Mouse (Mus musculus): ENCODE measurements at regions not wholly inside any gene's neighbourhood (a gene's known extent, or its start where the extent isn't known, plus 50 kb on each side); places are given as distances from the start of the nearest gene placed in this dataset.

DNA sequence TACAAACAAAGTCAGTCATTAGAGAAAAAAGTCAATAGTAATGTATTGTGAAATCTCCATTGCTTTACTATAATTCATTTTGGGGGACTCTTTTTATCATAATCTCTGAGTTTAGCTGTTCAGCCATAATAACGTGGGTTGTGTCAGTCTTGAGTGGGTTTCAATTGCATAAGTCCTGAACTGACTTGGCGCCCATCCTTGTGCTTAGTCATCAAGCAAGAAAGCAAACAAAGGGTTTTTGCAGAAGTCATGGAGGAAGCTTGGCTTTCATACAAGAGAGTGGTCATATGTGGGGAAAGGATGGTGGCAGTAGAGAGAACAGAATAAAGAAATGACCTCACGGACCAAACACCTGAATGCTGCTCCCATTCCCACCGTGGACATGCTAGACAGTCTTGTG is 339.8 kb upstream of the Fam98a start:
- Histone ChIP-seq H3K4me2 (replicated peaks; ENCODE audit: low read depth) (no peak overlapping the region), H3K36me3 (ENCODE audit: control insufficient read depth, insufficient read depth) (no peaks in the 10 kb centered on the region), H3K9ac (ENCODE audit: low read depth, low read length) (no peak overlapping the region), H3K4me1 (replicated peaks; ENCODE audit: control insufficient read depth, insufficient read depth, low read length) (no peaks in the 10 kb centered on the region), H3K9me3 (ENCODE audit: control insufficient read depth) (no peaks in the 10 kb centered on the region), H3K4me3 (ENCODE audit: low read depth, low read length) (no peak overlapping the region), H3K27me3 (replicated peaks; ENCODE audit: control insufficient read depth, insufficient read depth, low read length) (no peaks in the 10 kb centered on the region), H3K27ac (ENCODE audit: low read depth, low read length) (no peak overlapping the region)
- 73% methylated on average over 4 of the region's 4 CpGs for WGBS
- ATAC-seq = no peak
- no peak for TF ChIP-seq CTCF (IDR thresholded peaks at IDR 0.05; ENCODE audit: low read depth)

DNA sequence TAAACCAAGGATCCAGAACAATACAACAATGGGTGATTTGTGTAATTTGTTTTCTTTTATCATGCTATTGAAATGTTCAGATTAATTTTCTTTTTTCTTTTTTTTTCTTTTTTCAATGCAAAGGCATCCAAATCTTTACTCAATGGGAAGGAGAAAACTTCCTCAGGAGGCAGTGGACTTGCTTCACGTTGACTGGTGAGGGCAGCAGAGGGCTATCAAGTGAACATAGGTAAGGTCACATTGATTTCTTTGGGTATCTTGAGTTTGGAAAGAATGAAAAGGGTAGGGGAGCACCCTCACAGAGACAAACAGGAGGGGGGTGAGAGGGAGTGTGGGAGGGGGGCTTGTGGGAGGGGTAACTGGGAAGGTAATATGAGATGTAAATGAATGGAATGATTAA is 326.1 kb upstream of the Fam98a start:
- no peak for ATAC-seq
- H3K4me3 ChIP-seq (ENCODE audit: low read depth, low read length) = no peak overlapping the region
- WGBS = 15% methylated on average over 1 of the region's 1 CpGs
- H3K27ac ChIP-seq (ENCODE audit: low read depth, low read length) = no peak overlapping the region
- no peak overlapping the region for H3K4me2 ChIP-seq (replicated peaks; ENCODE audit: low read depth)
- no peaks in the 10 kb centered on the region for H3K27me3 ChIP-seq (replicated peaks; ENCODE audit: control insufficient read depth, insufficient read depth, low read length)
- no peaks in the 10 kb centered on the region for H3K4me1 ChIP-seq (replicated peaks; ENCODE audit: control insufficient read depth, insufficient read depth, low read length)
- TF ChIP-seq CTCF (IDR thresholded peaks at IDR 0.05; ENCODE audit: low read depth) = peak; percentile 43
- no peak overlapping the region for H3K9ac ChIP-seq (ENCODE audit: low read depth, low read length)
- H3K36me3 ChIP-seq (ENCODE audit: control insufficient read depth, insufficient read depth) = no peaks in the 10 kb centered on the region
- H3K9me3 ChIP-seq (ENCODE audit: control insufficient read depth) = no peaks in the 10 kb centered on the region

DNA sequence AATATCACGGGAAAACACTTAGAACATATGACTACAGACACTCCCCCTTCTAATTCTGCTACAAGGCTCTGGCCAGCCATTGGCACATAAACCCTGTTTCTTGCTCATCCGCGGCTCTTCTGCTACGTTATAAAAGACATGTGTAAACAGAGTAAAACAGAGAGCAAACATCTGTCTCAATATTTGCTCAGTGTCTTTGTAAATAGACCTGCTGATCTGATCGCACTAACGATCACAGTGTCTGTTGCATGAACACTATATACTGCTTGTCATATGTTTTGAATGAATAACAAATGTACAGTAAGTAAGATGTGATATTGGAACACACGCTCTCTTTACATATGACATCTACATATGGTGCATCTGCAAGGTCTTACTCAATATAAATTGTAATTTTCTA is 325.1 kb upstream of the Fam98a start:
- H3K4me1 ChIP-seq (replicated peaks; ENCODE audit: control insufficient read depth, insufficient read depth, low read length) = no peaks in the 10 kb centered on the region
- no peak overlapping the region for H3K4me2 ChIP-seq (replicated peaks; ENCODE audit: low read depth)
- H3K4me3 ChIP-seq (ENCODE audit: low read depth, low read length) = no peak overlapping the region
- WGBS = 24% methylated on average over 7 of the region's 7 CpGs
- ATAC-seq = no peak
- no peak overlapping the region for H3K27ac ChIP-seq (ENCODE audit: low read depth, low read length)
- no peaks in the 10 kb centered on the region for H3K27me3 ChIP-seq (replicated peaks; ENCODE audit: control insufficient read depth, insufficient read depth, low read length)
- H3K36me3 ChIP-seq (ENCODE audit: control insufficient read depth, insufficient read depth) = no peaks in the 10 kb centered on the region
- TF ChIP-seq CTCF (IDR thresholded peaks at IDR 0.05; ENCODE audit: low read depth) = no peak
- H3K9ac ChIP-seq (ENCODE audit: low read depth, low read length) = no peak overlapping the region
- no peaks in the 10 kb centered on the region for H3K9me3 ChIP-seq (ENCODE audit: control insufficient read depth)

DNA sequence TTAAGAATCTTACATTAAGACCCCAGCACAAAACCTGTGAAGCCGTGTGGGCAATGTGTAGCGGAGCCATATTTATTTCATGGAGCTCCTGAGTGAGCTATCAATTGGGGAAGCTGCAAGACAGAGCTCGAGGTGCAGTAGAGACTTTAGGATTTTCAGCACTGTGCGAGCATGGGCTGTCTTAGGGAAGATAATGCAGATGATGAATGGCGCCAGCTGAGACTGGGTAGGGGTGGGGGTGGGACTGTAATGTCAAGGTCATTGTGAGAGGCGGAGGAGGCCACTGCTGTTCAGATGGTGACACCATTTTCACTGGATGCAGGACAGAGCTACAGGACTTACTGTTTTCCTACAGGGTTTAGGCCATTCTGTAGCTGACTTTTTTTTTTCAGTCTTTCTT is 322.8 kb upstream of the Fam98a start:
- no peak overlapping the region for H3K27ac ChIP-seq (ENCODE audit: low read depth, low read length)
- no peak overlapping the region for H3K4me3 ChIP-seq (ENCODE audit: low read depth, low read length)
- no peaks in the 10 kb centered on the region for H3K36me3 ChIP-seq (ENCODE audit: control insufficient read depth, insufficient read depth)
- no peak overlapping the region for H3K4me2 ChIP-seq (replicated peaks; ENCODE audit: low read depth)
- H3K27me3 ChIP-seq (replicated peaks; ENCODE audit: control insufficient read depth, insufficient read depth, low read length) = no peaks in the 10 kb centered on the region
- H3K9ac ChIP-seq (ENCODE audit: low read depth, low read length) = no peak overlapping the region
- no peak for TF ChIP-seq CTCF (IDR thresholded peaks at IDR 0.05; ENCODE audit: low read depth)
- no peak for ATAC-seq
- H3K4me1 ChIP-seq (replicated peaks; ENCODE audit: control insufficient read depth, insufficient read depth, low read length) = no peaks in the 10 kb centered on the region
- WGBS = 73% methylated on average over 6 of the region's 6 CpGs
- no peaks in the 10 kb centered on the region for H3K9me3 ChIP-seq (ENCODE audit: control insufficient read depth)

DNA sequence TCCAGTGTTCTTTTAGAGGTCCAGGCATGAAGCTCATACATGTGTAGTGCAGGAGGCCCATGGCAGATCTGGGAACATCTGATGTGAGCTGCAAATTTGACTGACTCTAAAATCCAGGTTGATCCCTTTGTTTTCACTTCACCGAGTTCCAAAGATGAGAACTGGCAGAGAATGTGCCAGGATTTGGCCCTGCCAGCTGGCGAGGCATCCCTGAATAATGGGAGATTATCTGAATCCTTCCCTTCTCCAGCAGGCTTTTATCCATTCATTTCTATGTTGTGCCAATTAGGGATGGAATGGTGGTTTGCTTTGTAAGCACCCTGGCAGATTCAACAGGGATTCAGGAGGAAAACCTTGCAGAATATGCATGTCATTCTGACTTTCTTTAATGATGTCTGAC is 318.7 kb upstream of the Fam98a start:
- Histone ChIP-seq H3K27ac (ENCODE audit: low read depth, low read length) (no peak overlapping the region), H3K4me2 (replicated peaks; ENCODE audit: low read depth) (no peak overlapping the region), H3K4me3 (ENCODE audit: low read depth, low read length) (no peak overlapping the region), H3K9ac (ENCODE audit: low read depth, low read length) (no peak overlapping the region), H3K27me3 (replicated peaks; ENCODE audit: control insufficient read depth, insufficient read depth, low read length) (no peaks in the 10 kb centered on the region), H3K36me3 (ENCODE audit: control insufficient read depth, insufficient read depth) (no peaks in the 10 kb centered on the region), H3K9me3 (ENCODE audit: control insufficient read depth) (no peaks in the 10 kb centered on the region), H3K4me1 (replicated peaks; ENCODE audit: control insufficient read depth, insufficient read depth, low read length) (no peaks in the 10 kb centered on the region)
- WGBS = 64% methylated on average over 2 of the region's 2 CpGs
- no peak for TF ChIP-seq CTCF (IDR thresholded peaks at IDR 0.05; ENCODE audit: low read depth)
- no peak for ATAC-seq

DNA sequence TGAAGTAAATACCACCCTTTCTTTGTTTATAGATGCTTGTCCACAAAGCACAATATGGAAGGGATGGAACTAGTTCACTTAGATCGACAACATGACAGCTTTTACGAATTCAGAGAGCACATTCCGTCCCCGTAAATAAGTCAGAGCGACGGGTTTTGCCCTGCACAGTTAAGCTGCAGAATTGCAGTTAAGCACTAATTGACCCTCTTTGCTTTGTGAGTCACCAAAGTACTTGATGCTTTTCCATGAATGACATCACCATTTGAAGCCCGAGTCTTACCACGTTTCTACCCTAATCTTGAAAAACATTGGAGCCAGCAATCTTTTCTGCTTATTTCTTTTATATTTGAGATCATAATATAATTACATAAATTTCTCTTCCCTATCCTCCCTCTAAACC is 305.3 kb upstream of the Fam98a start:
- H3K4me3 ChIP-seq (ENCODE audit: low read depth, low read length) = no peak overlapping the region
- no peaks in the 10 kb centered on the region for H3K9me3 ChIP-seq (ENCODE audit: control insufficient read depth)
- no peaks in the 10 kb centered on the region for H3K4me1 ChIP-seq (replicated peaks; ENCODE audit: control insufficient read depth, insufficient read depth, low read length)
- no peak for ATAC-seq
- H3K4me2 ChIP-seq (replicated peaks; ENCODE audit: low read depth) = no peak overlapping the region
- no peak overlapping the region for H3K27ac ChIP-seq (ENCODE audit: low read depth, low read length)
- H3K9ac ChIP-seq (ENCODE audit: low read depth, low read length) = no peak overlapping the region
- no peaks in the 10 kb centered on the region for H3K36me3 ChIP-seq (ENCODE audit: control insufficient read depth, insufficient read depth)
- 59% methylated on average over 8 of the region's 8 CpGs for WGBS
- H3K27me3 ChIP-seq (replicated peaks; ENCODE audit: control insufficient read depth, insufficient read depth, low read length) = no peaks in the 10 kb centered on the region
- TF ChIP-seq CTCF (IDR thresholded peaks at IDR 0.05; ENCODE audit: low read depth) = no peak

DNA sequence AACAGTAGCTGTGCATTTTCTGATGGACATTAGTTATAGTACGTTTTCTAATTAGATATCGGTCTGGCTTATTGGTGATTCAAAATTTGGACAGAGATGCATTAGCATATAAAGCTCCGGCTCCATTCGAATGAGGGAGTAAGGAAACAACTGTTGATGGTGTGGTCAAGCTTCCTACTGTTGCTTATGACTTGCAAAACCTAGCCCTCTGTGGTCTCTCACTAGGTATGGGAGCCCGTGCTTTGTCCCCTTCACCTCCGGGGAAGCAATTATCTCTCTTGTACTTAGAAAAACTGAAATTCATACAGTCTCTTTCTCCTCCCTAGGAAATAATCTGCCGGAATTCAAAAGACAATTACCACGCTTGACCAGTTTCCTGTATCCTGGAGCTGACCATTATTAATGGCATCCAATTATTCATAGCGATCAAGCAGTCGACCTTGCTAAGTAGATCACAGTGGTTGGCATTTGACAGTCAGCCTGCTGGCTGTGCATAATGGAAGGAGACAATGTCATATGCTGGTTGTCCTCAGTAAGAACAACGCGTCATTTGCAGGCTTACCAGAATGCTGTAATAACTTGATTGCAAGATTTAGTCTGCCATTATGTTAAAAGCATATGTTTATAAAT is 264.4 kb upstream of the Fam98a start:
- no peaks in the 10 kb centered on the region for H3K4me1 ChIP-seq (replicated peaks; ENCODE audit: control insufficient read depth, insufficient read depth, low read length)
- ATAC-seq = no peak

More for the DNA sequence above, 264.4 kb upstream of the Fam98a start:
- WGBS = 78% methylated on average over 12 of the region's 12 CpGs
- no peaks in the 10 kb centered on the region for H3K27me3 ChIP-seq (replicated peaks; ENCODE audit: control insufficient read depth, insufficient read depth, low read length)
- no peak overlapping the region for H3K27ac ChIP-seq (ENCODE audit: low read depth, low read length)
- TF ChIP-seq CTCF (IDR thresholded peaks at IDR 0.05; ENCODE audit: low read depth) = no peak
- H3K36me3 ChIP-seq (ENCODE audit: control insufficient read depth, insufficient read depth) = no peaks in the 10 kb centered on the region
- H3K9me3 ChIP-seq (ENCODE audit: control insufficient read depth) = no peaks in the 10 kb centered on the region
- no peak overlapping the region for H3K9ac ChIP-seq (ENCODE audit: low read depth, low read length)
- no peak overlapping the region for H3K4me3 ChIP-seq (ENCODE audit: low read depth, low read length)
- no peak overlapping the region for H3K4me2 ChIP-seq (replicated peaks; ENCODE audit: low read depth)
